Comparison of ENCODE assay signal across 8 mouse cellular contexts in the genomic region with DNA sequence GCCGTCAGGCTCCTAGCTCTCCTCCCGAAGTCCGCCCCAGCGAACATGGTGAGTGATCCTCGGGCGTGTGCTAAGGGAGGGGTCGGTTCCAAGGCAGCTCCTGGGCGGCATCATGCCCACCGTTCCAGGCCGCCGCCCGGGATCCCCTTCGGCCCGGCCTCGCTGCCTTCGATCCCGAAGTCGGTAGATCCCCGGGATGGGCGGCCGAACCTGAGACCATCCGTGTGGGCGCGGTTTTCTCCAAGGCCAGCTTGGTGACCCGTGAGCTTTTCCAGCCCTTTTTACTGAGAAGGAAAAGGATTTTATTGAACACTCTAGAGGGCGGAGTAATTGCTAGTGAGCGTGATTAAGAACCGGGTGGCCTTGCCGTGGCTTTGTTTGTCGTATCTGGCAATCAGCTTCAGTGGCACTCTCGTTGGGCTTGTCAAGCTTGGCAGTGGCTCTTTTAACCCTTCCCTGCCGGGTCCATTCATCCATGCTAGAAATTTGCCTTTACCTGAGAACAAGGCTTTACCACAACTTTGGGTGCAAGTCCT. TPM values are rescaled to one million over a fixed set of nuclear protein-coding genes. Genes with fewer than 3 reads are reported as not detected.
DNase-seq lines count a peak whose midpoint lies in the region; ATAC-seq lines count a peak whose summit lies in the region.

No protein-coding gene starts in this region.

- H3K27me3 ChIP-seq in kidney, embryonic 15.5 days: no peaks in the 10 kb centered on the region
- no peaks in the 10 kb centered on the region for H3K27me3 ChIP-seq in embryonic facial prominence, embryonic 10.5 days (replicated peaks; ENCODE audit: low read depth, poor library complexity, severe bottlenecking)
- no peaks in the 10 kb centered on the region for H3K27me3 ChIP-seq in hindbrain, embryonic 12.5 days
- 0 out of 2 replicates have a peak, but pooled peaks cover 5% of the 10 kb centered on the region for H3K27me3 ChIP-seq in liver, embryonic 13.5 days

- peak; percentile 19; the same call in 1 of the 2 replicates for ATAC-seq in kidney, embryonic 15.5 days (replicated peaks; ENCODE audit: low FRiP score)
- peak; percentile 69 for ATAC-seq in hindbrain, embryonic 12.5 days (ENCODE audit: low FRiP score)
- peak; percentile 42 for ATAC-seq in liver, embryonic 13.5 days (ENCODE audit: low read depth)

- H3K4me3 ChIP-seq in kidney, embryonic 15.5 days (replicated peaks): peak overlapping the region; percentile 84
- peak overlapping the region; percentile 73 for H3K4me3 ChIP-seq in embryonic facial prominence, embryonic 10.5 days
- peak overlapping the region; percentile 67 for H3K4me3 ChIP-seq in hindbrain, embryonic 12.5 days
- peak overlapping the region; percentile 84 for H3K4me3 ChIP-seq in liver, embryonic 13.5 days (replicated peaks)

- no peaks in the 10 kb centered on the region for H3K9me3 ChIP-seq in kidney, embryonic 15.5 days (replicated peaks)
- H3K9me3 ChIP-seq in embryonic facial prominence, embryonic 10.5 days: no peaks in the 10 kb centered on the region
- no peaks in the 10 kb centered on the region for H3K9me3 ChIP-seq in hindbrain, embryonic 12.5 days (replicated peaks)
- H3K9me3 ChIP-seq in liver, embryonic 13.5 days (replicated peaks): no peaks in the 10 kb centered on the region

- WGBS in kidney, embryonic 15.5 days: under 1% methylated on average over 32 of the region's 32 CpGs
- under 1% methylated on average over 32 of the region's 32 CpGs for WGBS in embryonic facial prominence, embryonic 10.5 days
- 0% methylated on average over 32 of the region's 32 CpGs for WGBS in hindbrain, embryonic 12.5 days
- under 1% methylated on average over 32 of the region's 32 CpGs for WGBS in liver, embryonic 13.5 days (ENCODE audit: insufficient replicate concordance)

- H3K4me1 ChIP-seq in kidney, embryonic 15.5 days: peaks cover 35% of the 10 kb centered on the region
- H3K4me1 ChIP-seq in embryonic facial prominence, embryonic 10.5 days: peaks cover 35% of the 10 kb centered on the region
- H3K4me1 ChIP-seq in hindbrain, embryonic 12.5 days: peaks cover 25% of the 10 kb centered on the region
- H3K4me1 ChIP-seq in liver, embryonic 13.5 days (replicated peaks): peaks cover 78% of the 10 kb centered on the region

- H3K27ac ChIP-seq in kidney, embryonic 15.5 days: peak overlapping the region; percentile 99
- H3K27ac ChIP-seq in embryonic facial prominence, embryonic 10.5 days (replicated peaks): peak overlapping the region; percentile 94
- H3K27ac ChIP-seq in hindbrain, embryonic 12.5 days: peak overlapping the region; percentile 97
- H3K27ac ChIP-seq in liver, embryonic 13.5 days: peak overlapping the region; percentile 98

- peak overlapping the region; percentile 86 for H3K9ac ChIP-seq in kidney, embryonic 15.5 days
- peak overlapping the region; percentile 83 for H3K9ac ChIP-seq in hindbrain, embryonic 12.5 days
- peak overlapping the region; percentile 89 for H3K9ac ChIP-seq in liver, embryonic 13.5 days

- no peaks in the 10 kb centered on the region for H3K36me3 ChIP-seq in kidney, embryonic 15.5 days
- H3K36me3 ChIP-seq in embryonic facial prominence, embryonic 10.5 days (replicated peaks): no peaks in the 10 kb centered on the region
- H3K36me3 ChIP-seq in hindbrain, embryonic 12.5 days: no peaks in the 10 kb centered on the region
- H3K36me3 ChIP-seq in liver, embryonic 13.5 days: no peaks in the 10 kb centered on the region

- H3K4me2 ChIP-seq in kidney, embryonic 15.5 days: peak overlapping the region; percentile 73
- peak overlapping the region; percentile 60 for H3K4me2 ChIP-seq in hindbrain, embryonic 12.5 days (replicated peaks)
- H3K4me2 ChIP-seq in liver, embryonic 13.5 days: peak overlapping the region; percentile 93

- no peak for DNase-seq in kidney, postnatal 10 days
- peak; percentile 47 for DNase-seq in MEL-GATA-1-ER (ENCODE audit: extremely low read depth, low read depth)
- no peak for DNase-seq in embryonic facial prominence, embryonic 10.5 days (ENCODE audit: low spot score)
- DNase-seq in liver, embryonic 13.5 days: peak; percentile 43
- DNase-seq in neural tube, embryonic 10.5 days (ENCODE audit: extremely low spot score, low spot score): peak; percentile 82
- DNase-seq in thymus, postnatal 14 days: no peak

RNA-seq across cellular contexts. Expression of a gene that starts 0.5 kb away (rescaled TPM):
- 387 and 407 TPM in 2 replicates for polyA plus RNA-seq in kidney, embryonic 15.5 days (2015; fragmentation: Nextera tagmentation; extraction: Ambion mirVana)
- polyA plus RNA-seq in embryonic facial prominence, embryonic 10.5 days (2016; fragmentation: Nextera tagmentation; extraction: Ambion mirVana): 331 and 339 TPM in 2 replicates
- 376 and 396 TPM in 2 replicates for polyA plus RNA-seq in hindbrain, embryonic 12.5 days (2016; fragmentation: Nextera tagmentation; extraction: Ambion mirVana)
- 138 and 162 TPM in 2 replicates for polyA plus RNA-seq in liver, embryonic 13.5 days (2015; fragmentation: Nextera tagmentation; extraction: Ambion mirVana)

RNA-seq across cellular contexts. Expression of a gene that starts 52.7 kb away (rescaled TPM):
- 1.3 and 1.5 TPM in 2 replicates for polyA plus RNA-seq in kidney, embryonic 15.5 days (2015; fragmentation: Nextera tagmentation; extraction: Ambion mirVana)
- polyA plus RNA-seq in embryonic facial prominence, embryonic 10.5 days (2016; fragmentation: Nextera tagmentation; extraction: Ambion mirVana): 0.60 and 1.2 TPM in 2 replicates
- polyA plus RNA-seq in hindbrain, embryonic 12.5 days (2016; fragmentation: Nextera tagmentation; extraction: Ambion mirVana): 2.3 and 2.4 TPM in 2 replicates
- 0.16 and 0.20 TPM in 2 replicates for polyA plus RNA-seq in liver, embryonic 13.5 days (2015; fragmentation: Nextera tagmentation; extraction: Ambion mirVana)

Comparison
In these comparisons a context has a peak if more than half of its experiments do, and no peak if none do; other contexts are left out.
1. ATAC-seq: peak in every context shown above with its lines; median percentile 69 in hindbrain, embryonic 12.5 days; 42 in liver, embryonic 13.5 days; 19 in kidney, embryonic 15.5 days.
2. DNase-seq: peak in MEL-GATA-1-ER (single experiment), liver, embryonic 13.5 days (single experiment) and neural tube, embryonic 10.5 days (single experiment); none in kidney, postnatal 10 days (single experiment), embryonic facial prominence, embryonic 10.5 days (single experiment) and thymus, postnatal 14 days (single experiment).
3. Peak in every context shown above with its lines, with median percentiles within 50 percentile points of each other: H3K27ac ChIP-seq, H3K4me2 ChIP-seq, H3K4me3 ChIP-seq and H3K9ac ChIP-seq.